Mouse (Mus musculus): Measurements from ENCODE around the gene Cd81. TPM values are rescaled to one million over a fixed set of nuclear protein-coding genes. Genes with fewer than 3 reads are reported as not detected.

The Cd81 gene
- polyA plus RNA-seq, 1 experiment: 380 TPM

- Histone ChIP-seq H3ac (ENCODE audit: control insufficient read depth, insufficient read length, low read depth) (no peak overlapping the region), H3K4me3 (ENCODE audit: insufficient read depth, poor library complexity, severe bottlenecking) (no peak overlapping the region), H3K79me3 (ENCODE audit: low read depth) (no peaks in the 10 kb centered on the region), H3K36me3 (ENCODE audit: control insufficient read depth, insufficient read depth) (no peaks in the 10 kb centered on the region), H3K79me2 (ENCODE audit: control insufficient read depth, insufficient read depth) (no peaks in the 10 kb centered on the region), H3K27me3 (ENCODE audit: control insufficient read depth, insufficient read depth, insufficient read length) (no peaks in the 10 kb centered on the region)
- no peak for TF ChIP-seq MAX (IDR thresholded peaks at IDR 0.05)
These were observed 64.0 kb downstream of the Cd81 start for GRCm38 (mm10) chr7:143116521-143116920.

Other genes starting within 250 kb of the Cd81 start
- not detected for gene Th, start 121.6 kb upstream of the Cd81 start, polyA plus RNA-seq (2012; fragmentation: generic; extraction: Trizol)
- 0.04 TPM for gene Ascl2, start 83.5 kb upstream of the Cd81 start, polyA plus RNA-seq (2012; fragmentation: generic; extraction: Trizol)
- gene Tspan32, start 47.7 kb upstream of the Cd81 start, polyA plus RNA-seq (2012; fragmentation: generic; extraction: Trizol): 1.9 TPM
- 86.7 TPM for gene Tssc4, start 16.5 kb downstream of the Cd81 start, polyA plus RNA-seq (2012; fragmentation: generic; extraction: Trizol)
- 2.7 TPM for gene Trpm5, start 41.9 kb downstream of the Cd81 start, polyA plus RNA-seq (2012; fragmentation: generic; extraction: Trizol)
- gene Kcnq1, start 53.6 kb downstream of the Cd81 start, polyA plus RNA-seq (2012; fragmentation: generic; extraction: Trizol): not detected

Data from C2C12 (cell line).